Mouse (Mus musculus): Measurements from ENCODE around the gene Trim41.

DNA sequence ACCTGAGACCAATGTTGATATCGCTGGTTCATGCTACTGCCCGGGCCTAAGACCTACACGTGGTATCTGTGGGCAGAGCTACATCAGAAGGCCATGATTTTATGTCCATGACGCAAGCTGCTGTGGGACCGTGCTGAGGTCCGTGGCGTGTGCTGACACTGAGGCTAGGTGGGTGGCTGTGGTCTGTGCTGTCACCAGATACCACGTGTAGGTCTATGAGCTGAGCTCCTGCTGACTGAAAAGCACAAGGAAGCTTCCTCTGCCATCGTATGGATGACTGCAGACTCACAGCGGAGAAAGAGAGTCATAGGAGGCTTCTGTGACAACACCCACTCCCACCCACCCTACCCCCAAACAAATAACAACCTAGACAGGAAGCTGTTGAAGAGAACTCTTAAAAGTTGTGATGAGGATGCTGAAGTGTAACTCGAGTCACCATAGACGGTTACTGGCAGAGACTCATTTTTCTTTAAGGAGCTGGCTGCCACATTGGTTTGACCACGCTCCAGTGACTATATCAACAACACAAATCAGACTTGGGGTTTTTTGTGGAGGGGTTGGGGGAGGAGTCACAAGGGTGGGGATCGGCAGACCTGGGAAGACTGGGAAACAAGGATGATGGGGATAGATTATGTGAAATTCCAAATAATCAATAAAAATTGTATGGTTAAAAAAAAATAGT, 49.8 kb downstream of the Trim41 start:
- TF ChIP-seq CTCF (IDR thresholded peaks at IDR 0.05; ENCODE audit: low read depth, low read length) (no peak), POLR2A (IDR thresholded peaks at IDR 0.05; ENCODE audit: extremely low read depth, insufficient read depth, low read length) (no peak)

Measured in liver, adult 2 months (tissue).